In the genomic region with DNA sequence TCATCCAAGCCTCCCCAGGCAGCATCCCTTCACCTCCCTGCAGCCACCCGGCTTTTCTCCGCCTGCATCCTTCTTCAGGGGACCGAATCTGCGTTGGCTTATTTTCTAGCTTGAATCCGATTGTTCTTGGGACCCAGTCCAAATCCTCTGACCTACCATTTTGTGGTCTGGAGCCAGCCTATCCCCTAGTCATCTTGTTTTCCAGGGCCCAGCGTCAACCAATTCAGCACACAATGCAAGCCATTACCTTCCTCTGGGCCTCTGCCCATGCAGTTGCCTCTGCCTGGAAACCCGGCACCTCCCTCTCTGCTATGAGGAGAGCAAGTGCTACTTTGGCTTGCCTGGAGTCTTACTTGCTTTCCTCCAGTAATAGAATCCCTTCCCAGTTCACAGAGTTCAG, we compare ENCODE assay signal across 20 mouse cellular contexts. TPM values are rescaled to one million over a fixed set of nuclear protein-coding genes. Genes with fewer than 3 reads are reported as not detected.
DNase-seq lines count a peak whose midpoint lies in the region; ATAC-seq and TF ChIP-seq lines count a peak whose summit lies in the region.
"Had no signal": no experiment of that assay in that cellular context is flagged by ENCODE, and none has a peak within 500 bp of the region (broad histone marks: within the 10 kb centered on the region; RNA-seq: fewer than 3 reads in every experiment).

No protein-coding gene starts in this region.

- H3K4me3 ChIP-seq in forebrain, embryonic 10.5 days, result no peak overlapping the region
- H3K4me3 ChIP-seq in forebrain, embryonic 12.5 days (replicated peaks), result no peak overlapping the region
- no peak overlapping the region for H3K4me3 ChIP-seq in hindbrain, postnatal 0 days (ENCODE audit: low read length)

- TF ChIP-seq CTCF in hindbrain, postnatal 0 days (IDR thresholded peaks at IDR 0.05; ENCODE audit: low read depth), result no peak

- ATAC-seq in forebrain, embryonic 12.5 days (ENCODE audit: low FRiP score), result no peak
- ATAC-seq in hindbrain, postnatal 0 days, result no peak
- ATAC-seq: liver, embryonic 12.5 days had no signal

- no peak overlapping the region for H3K4me2 ChIP-seq in forebrain, embryonic 12.5 days
- no peak overlapping the region for H3K4me2 ChIP-seq in hindbrain, postnatal 0 days (ENCODE audit: low read depth, low read length)

- H3K9ac ChIP-seq in forebrain, embryonic 12.5 days, result no peak overlapping the region
- H3K9ac ChIP-seq in hindbrain, postnatal 0 days (replicated peaks; ENCODE audit: low read length), result no peak overlapping the region

- H3K27ac ChIP-seq in forebrain, embryonic 10.5 days, result peak overlapping the region; percentile 86
- H3K27ac ChIP-seq in forebrain, embryonic 12.5 days, result no peak overlapping the region
- peak overlapping the region; percentile 22; the same call in 1 of the 2 replicates for H3K27ac ChIP-seq in hindbrain, postnatal 0 days
- H3K27ac ChIP-seq: liver, embryonic 12.5 days had no signal

- H3K36me3 ChIP-seq in forebrain, embryonic 10.5 days (replicated peaks), result no peaks in the 10 kb centered on the region
- H3K36me3 ChIP-seq in forebrain, embryonic 12.5 days (replicated peaks), result no peaks in the 10 kb centered on the region
- no peaks in the 10 kb centered on the region for H3K36me3 ChIP-seq in hindbrain, postnatal 0 days (ENCODE audit: insufficient read depth, low read length)
- H3K36me3 ChIP-seq: liver, embryonic 12.5 days had no signal

- intact Hi-C loops in left cerebral cortex, postnatal 14 days (cut with DNase I), result loop anchor here (2.0 kb wide), 1 partner anchor 89 kb away; the partner anchor contains the start of genes Pagr1a and Pagr1b

- H3K9me3 ChIP-seq in forebrain, embryonic 10.5 days, result no peaks in the 10 kb centered on the region
- H3K9me3 ChIP-seq in forebrain, embryonic 12.5 days, result no peaks in the 10 kb centered on the region
- H3K9me3 ChIP-seq in hindbrain, postnatal 0 days (ENCODE audit: low read length), result no peaks in the 10 kb centered on the region
- H3K9me3 ChIP-seq: liver, embryonic 12.5 days had no signal

- H3K4me1 ChIP-seq in forebrain, embryonic 10.5 days, result peaks cover 20% of the 10 kb centered on the region
- H3K4me1 ChIP-seq in forebrain, embryonic 12.5 days, result peaks cover 9% of the 10 kb centered on the region
- H3K4me1 ChIP-seq in hindbrain, postnatal 0 days (ENCODE audit: insufficient read depth, low read length), result 0 out of 2 replicates have a peak, but pooled peaks cover 3% of the 10 kb centered on the region

- no peaks in the 10 kb centered on the region for H3K27me3 ChIP-seq in forebrain, embryonic 10.5 days (ENCODE audit: poor library complexity, severe bottlenecking)
- H3K27me3 ChIP-seq in forebrain, embryonic 12.5 days, result no peaks in the 10 kb centered on the region
- no peaks in the 10 kb centered on the region for H3K27me3 ChIP-seq in hindbrain, postnatal 0 days (ENCODE audit: insufficient read depth, low read length)

- DNase-seq in forebrain, embryonic 10.5 days (ENCODE audit: extremely low spot score, low spot score), result no peak
- DNase-seq in adipocyte (ENCODE audit: low spot score), result peak; percentile 56
- DNase-seq in cerebellum, postnatal 14 days, result peak; percentile 35
- DNase-seq in hindbrain, postnatal 0 days (ENCODE audit: low spot score), result no peak
- DNase-seq in left cerebral cortex, postnatal 14 days (ENCODE audit: low spot score in 2 of 2), result no peak
- DNase-seq in layer of hippocampus, adult 9-11 months, result no peak
- DNase-seq in thymus, adult 18-20 months, result no peak
- DNase-seq: adrenal gland, postnatal 14 days; gastrocnemius, postnatal 10 days; kidney, adult 2 months; kidney, postnatal 14 days; left cerebral cortex, postnatal 4 days; lung, embryonic 14.5 days; thymus, postnatal 36 days had no signal

- WGBS in forebrain, embryonic 10.5 days, result 76% methylated on average over 7 of the region's 7 CpGs
- WGBS in forebrain, embryonic 12.5 days, result 67% methylated on average over 7 of the region's 7 CpGs
- WGBS in hindbrain, postnatal 0 days, result 63% methylated on average over 7 of the region's 7 CpGs

RNA-seq across cellular contexts. Expression of gene AI467606, which starts 14.4 kb away (rescaled TPM):
- polyA plus RNA-seq in forebrain, embryonic 10.5 days (2016; fragmentation: Nextera tagmentation; extraction: Ambion mirVana), result 0.74 TPM in 2 replicates
- 0.88 and 0.91 TPM in 2 replicates for polyA plus RNA-seq in forebrain, embryonic 12.5 days (2016; fragmentation: Nextera tagmentation; extraction: Ambion mirVana)
- total RNA-seq in hindbrain, postnatal 0 days (2014; rRNA removed), result 0.68 and 2.3 TPM in 2 replicates
- polyA plus RNA-seq in hindbrain, postnatal 0 days (2015; fragmentation: Nextera tagmentation; extraction: Ambion mirVana), result 1.0 and 1.1 TPM in 2 replicates
- 1 to 10 TPM; 1.3 to 1.6 TPM for total RNA-seq in left cerebral cortex, postnatal 14 days (2021)

RNA-seq across cellular contexts. Expression of gene Qprt, which starts 16.5 kb away (rescaled TPM):
- polyA plus RNA-seq in forebrain, embryonic 10.5 days (2016; fragmentation: Nextera tagmentation; extraction: Ambion mirVana), result 11.3 and 12.3 TPM in 2 replicates
- 2.0 and 2.4 TPM in 2 replicates for polyA plus RNA-seq in forebrain, embryonic 12.5 days (2016; fragmentation: Nextera tagmentation; extraction: Ambion mirVana)
- 1.0 and 2.0 TPM in 2 replicates for total RNA-seq in hindbrain, postnatal 0 days (2014; rRNA removed)
- polyA plus RNA-seq in hindbrain, postnatal 0 days (2015; fragmentation: Nextera tagmentation; extraction: Ambion mirVana), result 1.7 and 1.8 TPM in 2 replicates
- under 1 TPM in 1 of 2 experiments, not detected in 1; 0.25 TPM for total RNA-seq in left cerebral cortex, postnatal 14 days (2021)
- total RNA-seq: heart, adult 8-10 months had no signal
- polyA plus RNA-seq: C2C12 had no signal

RNA-seq across cellular contexts. Expression of gene Zg16, which starts 18.4 kb away (rescaled TPM):
- polyA plus RNA-seq in forebrain, embryonic 10.5 days (2016; fragmentation: Nextera tagmentation; extraction: Ambion mirVana), result not detected in 2 replicates
- polyA plus RNA-seq in forebrain, embryonic 12.5 days (2016; fragmentation: Nextera tagmentation; extraction: Ambion mirVana), result not detected in 2 replicates
- total RNA-seq in hindbrain, postnatal 0 days (2014; rRNA removed), result not detected in 2 replicates
- not detected in 2 replicates for polyA plus RNA-seq in hindbrain, postnatal 0 days (2015; fragmentation: Nextera tagmentation; extraction: Ambion mirVana)
- total RNA-seq in left cerebral cortex, postnatal 14 days (2021), result not detected
- total RNA-seq: adrenal gland, postnatal 14 days; gastrocnemius, postnatal 10 days; heart, adult 8-10 months; layer of hippocampus, postnatal 25 days; left cerebral cortex, postnatal 4 days; neutrophil, adult 5-6 weeks had no signal
- polyA plus RNA-seq: C2C12; kidney, adult 2 months; liver, embryonic 12.5 days; lung, embryonic 14.5 days had no signal

RNA-seq across cellular contexts. Expression of gene Spn, which starts 32.1 kb away (rescaled TPM):
- polyA plus RNA-seq in forebrain, embryonic 10.5 days (2016; fragmentation: Nextera tagmentation; extraction: Ambion mirVana), result 0.07 and 0.10 TPM in 2 replicates
- polyA plus RNA-seq in forebrain, embryonic 12.5 days (2016; fragmentation: Nextera tagmentation; extraction: Ambion mirVana), result 0.23 TPM in 1 of 2 replicates, not detected in the other
- 0.11 and 0.21 TPM in 2 replicates for total RNA-seq in hindbrain, postnatal 0 days (2014; rRNA removed)
- polyA plus RNA-seq in hindbrain, postnatal 0 days (2015; fragmentation: Nextera tagmentation; extraction: Ambion mirVana), result 0.05 and 0.09 TPM in 2 replicates
- under 1 TPM in 1 of 2 experiments, not detected in 1; 0.11 TPM for total RNA-seq in left cerebral cortex, postnatal 14 days (2021)
- polyA plus RNA-seq: lung, embryonic 14.5 days had no signal

Comparison
In these comparisons a context has a peak if more than half of its experiments do, and no peak if none do; other contexts are left out.
1. DNase-seq: peak in adipocyte (single experiment) and cerebellum, postnatal 14 days (2 of 2); none in forebrain, embryonic 10.5 days (single experiment), hindbrain, postnatal 0 days (single experiment), left cerebral cortex, postnatal 14 days (0 of 2), layer of hippocampus, adult 9-11 months (single experiment) and thymus, adult 18-20 months (0 of 2).